In the genomic region with DNA sequence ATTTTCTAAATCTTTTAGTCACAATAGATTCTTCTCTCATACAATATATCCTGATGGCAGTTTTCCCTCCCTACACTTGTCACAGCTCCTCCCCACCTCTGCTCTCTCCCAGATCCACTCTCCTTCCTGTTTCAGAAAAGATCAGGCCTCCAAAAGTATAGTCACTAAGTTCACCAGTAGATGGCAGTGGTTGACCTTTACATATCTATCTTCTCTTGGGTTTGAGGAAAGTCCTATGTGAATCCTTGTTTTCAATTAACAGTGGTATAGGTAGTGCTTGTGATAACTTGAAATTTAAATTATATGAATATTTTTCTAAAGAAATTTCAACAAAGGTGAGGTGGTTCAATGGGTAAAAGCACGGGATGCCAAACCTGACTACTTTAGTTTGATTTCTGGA, we compare ENCODE assay signal across 9 mouse cellular contexts. TPM values are rescaled to one million over a fixed set of nuclear protein-coding genes. Genes with fewer than 3 reads are reported as not detected.
DNase-seq lines count a peak whose midpoint lies in the region; ATAC-seq and TF ChIP-seq lines count a peak whose summit lies in the region.
"Had no signal": no experiment of that assay in that cellular context is flagged by ENCODE, and none has a peak within 500 bp of the region (broad histone marks: within the 10 kb centered on the region; RNA-seq: fewer than 3 reads in every experiment).

No protein-coding gene starts in this region.

- no peaks in the 10 kb centered on the region for H3K36me3 ChIP-seq in liver, postnatal 0 days (replicated peaks; ENCODE audit: insufficient read depth, low read length)

- no peak for TF ChIP-seq EP300 in liver, postnatal 0 days (IDR thresholded peaks at IDR 0.05; ENCODE audit: low read depth)

- no peak overlapping the region for H3K4me3 ChIP-seq in liver, postnatal 0 days (ENCODE audit: low read depth, low read length)

- no peak overlapping the region for H3K27ac ChIP-seq in liver, postnatal 0 days (ENCODE audit: low read depth)

- H3K27me3 ChIP-seq in liver, postnatal 0 days (ENCODE audit: insufficient read depth, low read length): no peaks in the 10 kb centered on the region

- peak; percentile 3 for DNase-seq in cerebellum, adult 8-10 months
- no peak for DNase-seq in cerebellum, postnatal 4 days (ENCODE audit: low spot score in 2 of 2)
- no peak for DNase-seq in liver, postnatal 0 days
- DNase-seq in liver: no peak
- peak; percentile 13 for DNase-seq in embryo, embryonic 9.5 days (ENCODE audit: extremely low spot score)
- peak; percentile 14 for DNase-seq in lung, postnatal 10 days
- no peak for DNase-seq in ovary, postnatal 10 days (ENCODE audit: low spot score)
- DNase-seq in adrenal gland, adult 8-10 months: no peak

- peak; percentile 57 for TF ChIP-seq CTCF in liver, postnatal 0 days (IDR thresholded peaks at IDR 0.05; ENCODE audit: low read depth)

- ATAC-seq in liver, postnatal 0 days: no peak

- no peaks in the 10 kb centered on the region for H3K9me3 ChIP-seq in liver, postnatal 0 days (ENCODE audit: low read length)

- H3K4me1 ChIP-seq in liver, postnatal 0 days (ENCODE audit: insufficient read depth): no peaks in the 10 kb centered on the region

- H3K4me2 ChIP-seq in liver, postnatal 0 days (ENCODE audit: low read depth, low read length): no peak overlapping the region

- H3K9ac ChIP-seq in liver, postnatal 0 days (replicated peaks): no peak overlapping the region

- 71% methylated on average over 1 of the region's 1 CpGs for WGBS in liver, postnatal 0 days (ENCODE audit: insufficient replicate concordance)

RNA-seq across cellular contexts. Expression of a gene that starts 29.7 kb away (rescaled TPM):
- not detected in 2 replicates for polyA plus RNA-seq in liver, postnatal 0 days (2015; fragmentation: Nextera tagmentation; extraction: Ambion mirVana)
- total RNA-seq in adrenal gland, adult 8-10 months (2022): not detected
- polyA plus RNA-seq: heart, embryonic 14.5 days had no signal

Comparison
In these comparisons a context has a peak if more than half of its experiments do, and no peak if none do; other contexts are left out.
1. DNase-seq: peak in cerebellum, adult 8-10 months (single experiment), embryo, embryonic 9.5 days (single experiment) and lung, postnatal 10 days (single experiment); none in cerebellum, postnatal 4 days (0 of 2), liver, postnatal 0 days (single experiment), liver (single experiment), ovary, postnatal 10 days (single experiment) and adrenal gland, adult 8-10 months (single experiment).